ENCODE assay signal across 8 mouse cellular contexts in the genomic region with DNA sequence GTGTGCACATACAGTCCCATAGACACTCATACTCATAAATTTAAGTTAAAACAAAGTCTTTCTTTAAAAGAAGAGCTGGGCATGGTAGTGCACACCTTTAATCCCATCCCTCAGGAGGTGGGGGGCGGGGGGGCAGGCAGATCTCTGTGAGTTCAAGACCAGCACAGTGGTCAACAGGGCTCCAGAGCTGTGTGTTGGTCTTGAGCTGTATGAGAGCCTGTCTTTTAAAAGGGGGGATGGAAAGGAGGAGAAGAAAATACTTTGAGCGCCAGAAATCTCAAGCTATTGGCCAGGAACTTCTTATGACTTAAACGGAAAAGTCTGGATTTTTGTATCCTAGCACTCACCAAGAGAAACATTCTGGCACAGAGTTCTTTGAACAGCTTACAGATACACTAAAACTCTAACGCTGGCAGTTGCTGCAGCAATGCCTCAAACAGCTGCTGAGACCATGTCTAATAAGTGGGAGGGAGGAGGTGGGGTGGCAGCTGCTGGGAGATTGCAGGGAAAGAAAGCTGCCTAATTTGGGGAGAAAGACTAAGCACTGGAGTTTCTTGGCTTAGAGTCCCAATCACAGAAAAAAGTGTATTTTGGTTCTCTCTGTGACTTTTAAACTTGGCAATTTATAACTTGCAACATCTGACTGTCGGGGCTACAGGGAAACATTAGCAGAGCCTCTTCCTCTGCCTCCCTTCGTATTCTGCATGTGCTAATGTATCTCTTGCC.
DNase-seq lines count a peak whose midpoint lies in the region; ATAC-seq and TF ChIP-seq lines count a peak whose summit lies in the region.

No protein-coding gene starts in this region.

- WGBS in kidney, postnatal 0 days = 50% methylated on average over 6 of the region's 6 CpGs
- 61% methylated on average over 6 of the region's 6 CpGs for WGBS in kidney, embryonic 14.5 days
- WGBS in embryonic facial prominence, embryonic 15.5 days = 33% methylated on average over 6 of the region's 6 CpGs
- WGBS in hindbrain, embryonic 16.5 days = 55% methylated on average over 6 of the region's 6 CpGs
- WGBS in liver, postnatal 0 days (ENCODE audit: insufficient replicate concordance) = 62% methylated on average over 6 of the region's 6 CpGs

- TF ChIP-seq EP300 in liver, postnatal 0 days (IDR thresholded peaks at IDR 0.05; ENCODE audit: low read depth) = no peak

- H3K36me3 ChIP-seq in kidney, postnatal 0 days (ENCODE audit: insufficient read depth, low read length) = no peaks in the 10 kb centered on the region
- no peaks in the 10 kb centered on the region for H3K36me3 ChIP-seq in kidney, embryonic 14.5 days (ENCODE audit: control insufficient read depth, insufficient read depth, low read length)
- no peaks in the 10 kb centered on the region for H3K36me3 ChIP-seq in embryonic facial prominence, embryonic 15.5 days
- no peaks in the 10 kb centered on the region for H3K36me3 ChIP-seq in hindbrain, embryonic 16.5 days (ENCODE audit: control insufficient read depth, insufficient read depth, low read length)
- H3K36me3 ChIP-seq in liver, postnatal 0 days (replicated peaks; ENCODE audit: insufficient read depth, low read length) = no peaks in the 10 kb centered on the region

- H3K27me3 ChIP-seq in kidney, postnatal 0 days (ENCODE audit: insufficient read depth, low read length) = no peaks in the 10 kb centered on the region
- no peaks in the 10 kb centered on the region for H3K27me3 ChIP-seq in kidney, embryonic 14.5 days (ENCODE audit: control insufficient read depth, insufficient read depth, low read length)
- no peaks in the 10 kb centered on the region for H3K27me3 ChIP-seq in embryonic facial prominence, embryonic 15.5 days
- H3K27me3 ChIP-seq in hindbrain, embryonic 16.5 days (replicated peaks; ENCODE audit: control insufficient read depth, insufficient read depth, low read length) = no peaks in the 10 kb centered on the region
- H3K27me3 ChIP-seq in liver, postnatal 0 days (ENCODE audit: insufficient read depth, low read length) = no peaks in the 10 kb centered on the region

- H3K9me3 ChIP-seq in kidney, postnatal 0 days (replicated peaks; ENCODE audit: low read length) = no peaks in the 10 kb centered on the region
- H3K9me3 ChIP-seq in kidney, embryonic 14.5 days (ENCODE audit: control insufficient read depth, low read length) = no peaks in the 10 kb centered on the region
- no peaks in the 10 kb centered on the region for H3K9me3 ChIP-seq in embryonic facial prominence, embryonic 15.5 days (replicated peaks)
- H3K9me3 ChIP-seq in hindbrain, embryonic 16.5 days (ENCODE audit: control insufficient read depth, low read length) = no peaks in the 10 kb centered on the region
- H3K9me3 ChIP-seq in liver, postnatal 0 days (ENCODE audit: low read length) = no peaks in the 10 kb centered on the region

- H3K27ac ChIP-seq in kidney, postnatal 0 days = no peak overlapping the region
- no peak overlapping the region for H3K27ac ChIP-seq in kidney, embryonic 14.5 days (ENCODE audit: low read depth, low read length)
- H3K27ac ChIP-seq in embryonic facial prominence, embryonic 15.5 days (replicated peaks) = peak overlapping the region; percentile 65; the same call in 1 of the 2 replicates
- H3K27ac ChIP-seq in hindbrain, embryonic 16.5 days (ENCODE audit: low read depth, low read length) = no peak overlapping the region
- H3K27ac ChIP-seq in liver, postnatal 0 days (ENCODE audit: low read depth) = no peak overlapping the region

- H3K4me2 ChIP-seq in kidney, postnatal 0 days (ENCODE audit: low read length) = no peak overlapping the region
- H3K4me2 ChIP-seq in kidney, embryonic 14.5 days (replicated peaks; ENCODE audit: low read depth, low read length) = no peak overlapping the region
- no peak overlapping the region for H3K4me2 ChIP-seq in embryonic facial prominence, embryonic 15.5 days (replicated peaks)
- H3K4me2 ChIP-seq in hindbrain, embryonic 16.5 days (ENCODE audit: low read length) = no peak overlapping the region
- H3K4me2 ChIP-seq in liver, postnatal 0 days (ENCODE audit: low read depth, low read length) = no peak overlapping the region

- DNase-seq in kidney, postnatal 0 days (ENCODE audit: low spot score) = peak; percentile 32
- peak; percentile 2 for DNase-seq in lung, postnatal 25 days (ENCODE audit: low spot score)
- no peak for DNase-seq in cerebellum, postnatal 25 days
- DNase-seq in thymus, postnatal 14 days = no peak
- no peak for DNase-seq in liver, postnatal 0 days

- ATAC-seq in kidney, postnatal 0 days (replicated peaks; ENCODE audit: low FRiP score, low read depth) = no peak
- no peak for ATAC-seq in kidney, embryonic 14.5 days (ENCODE audit: low FRiP score, low TSS enrichment)
- peak; percentile 79 for ATAC-seq in embryonic facial prominence, embryonic 15.5 days (ENCODE audit: insufficient number of reproducible peaks, low FRiP score, low TSS enrichment, low read depth)
- 0 out of 2 replicates have a peak, but pooled peaks have one; percentile 25 for ATAC-seq in hindbrain, embryonic 16.5 days
- ATAC-seq in liver, postnatal 0 days = no peak

- H3K4me3 ChIP-seq in kidney, postnatal 0 days (replicated peaks; ENCODE audit: low read depth, low read length) = no peak overlapping the region
- no peak overlapping the region for H3K4me3 ChIP-seq in kidney, embryonic 14.5 days (ENCODE audit: low read length)
- H3K4me3 ChIP-seq in embryonic facial prominence, embryonic 15.5 days (replicated peaks) = no peak overlapping the region
- no peak overlapping the region for H3K4me3 ChIP-seq in hindbrain, embryonic 16.5 days (ENCODE audit: low read length)
- no peak overlapping the region for H3K4me3 ChIP-seq in liver, postnatal 0 days (ENCODE audit: low read depth, low read length)

- no peak for TF ChIP-seq CTCF in kidney, postnatal 0 days (IDR thresholded peaks at IDR 0.05; ENCODE audit: low read depth)
- TF ChIP-seq CTCF in liver, postnatal 0 days (IDR thresholded peaks at IDR 0.05; ENCODE audit: low read depth) = no peak

- no peak overlapping the region for H3K9ac ChIP-seq in kidney, postnatal 0 days (ENCODE audit: low read depth, low read length)
- H3K9ac ChIP-seq in kidney, embryonic 14.5 days (ENCODE audit: low read depth, low read length) = no peak overlapping the region
- H3K9ac ChIP-seq in embryonic facial prominence, embryonic 15.5 days = no peak overlapping the region
- H3K9ac ChIP-seq in hindbrain, embryonic 16.5 days (ENCODE audit: low read depth, low read length) = no peak overlapping the region
- no peak overlapping the region for H3K9ac ChIP-seq in liver, postnatal 0 days (replicated peaks)

- H3K4me1 ChIP-seq in kidney, postnatal 0 days (replicated peaks; ENCODE audit: insufficient read depth, low read length) = no peaks in the 10 kb centered on the region
- H3K4me1 ChIP-seq in kidney, embryonic 14.5 days (ENCODE audit: control insufficient read depth, insufficient read depth, low read length) = no peaks in the 10 kb centered on the region
- peaks cover 15% of the 10 kb centered on the region for H3K4me1 ChIP-seq in embryonic facial prominence, embryonic 15.5 days
- H3K4me1 ChIP-seq in hindbrain, embryonic 16.5 days (ENCODE audit: control insufficient read depth, insufficient read depth, low read depth, low read length) = no peaks in the 10 kb centered on the region
- H3K4me1 ChIP-seq in liver, postnatal 0 days (ENCODE audit: insufficient read depth) = no peaks in the 10 kb centered on the region

Comparison
In these comparisons a context has a peak if more than half of its experiments do, and no peak if none do; other contexts are left out.
1. ATAC-seq: peak in embryonic facial prominence, embryonic 15.5 days (single experiment) and hindbrain, embryonic 16.5 days (single experiment); none in kidney, postnatal 0 days (single experiment), kidney, embryonic 14.5 days (single experiment) and liver, postnatal 0 days (single experiment).
2. DNase-seq: peak in kidney, postnatal 0 days (single experiment) and lung, postnatal 25 days (single experiment); none in cerebellum, postnatal 25 days (0 of 2), thymus, postnatal 14 days (single experiment) and liver, postnatal 0 days (single experiment).